Mouse (Mus musculus) cerebellum, adult 2 months (tissue): Measurements from ENCODE around the gene Adamts17. TPM values are rescaled to one million over a fixed set of nuclear protein-coding genes. Genes with fewer than 3 reads are reported as not detected.

Source experiments
- DNase-seq, 2 experiments: peaks; one replicate each; pipeline ENCODE4 v3.0.0; 2021
- H3K27ac ChIP-seq: fragments of 200-500 bp; 2 replicates; pipeline ENCODE4 v1.5.1; 2012; ENCODE audit warnings: low read length, control low read depth, inconsistent platforms; ENCODE audit not compliant: insufficient read depth
- H3K27me3 ChIP-seq: fragments of 200-500 bp; 2 replicates; pipeline ENCODE4 v1.6.1; 2012; ENCODE audit warnings: inconsistent platforms, mild to moderate bottlenecking, low read length, moderate library complexity; ENCODE audit not compliant: control insufficient read depth, insufficient read depth
- H3K4me1 ChIP-seq: fragments of 200-500 bp; 2 replicates; pipeline ENCODE4 v1.6.1; 2011; ENCODE audit warnings: low read length; ENCODE audit not compliant: control insufficient read depth, insufficient read depth
- H3K4me3 ChIP-seq: fragments of 200-500 bp; replicated peaks from 2 replicates; pipeline ENCODE3; 2011; ENCODE audit warnings: mild to moderate bottlenecking, low read depth, low read length, control low read depth; ENCODE audit not compliant: insufficient read depth
- CTCF ChIP-seq: fragments of 200-500 bp; IDR thresholded peaks from 2 replicates; pipeline ENCODE4 v1.5.1; 2011; ENCODE audit warnings: low read depth, mild to moderate bottlenecking, control low read depth, low read length, moderate library complexity, borderline replicate concordance; ENCODE audit not compliant: insufficient read depth
- POLR2A ChIP-seq: fragments of 200-500 bp; IDR thresholded peaks from 2 replicates; pipeline ENCODE4 v1.6.1; 2011; ENCODE audit warnings: low read length, control low read depth, borderline replicate concordance; ENCODE audit not compliant: insufficient read depth
- WGBS: fragments of 180-500 bp; shearing (Covaris S2); methylation state at CpG from one replicate; pipeline ENCODE4 v1.1.7; 2018; 5-methylcytosine and 5-hydroxymethylcytosine counted together
- polyA plus RNA-seq: library from polyadenylated mRNA; depleted of rRNA; stranded (reverse); fragments of >200 nt; gene quantifications from 2 replicates; pipeline ENCODE4 v1.2.3, GENCODE M21; 2012

Gene Adamts17
- polyA plus RNA-seq, 1 experiment, result 1.5 TPM

DNA sequence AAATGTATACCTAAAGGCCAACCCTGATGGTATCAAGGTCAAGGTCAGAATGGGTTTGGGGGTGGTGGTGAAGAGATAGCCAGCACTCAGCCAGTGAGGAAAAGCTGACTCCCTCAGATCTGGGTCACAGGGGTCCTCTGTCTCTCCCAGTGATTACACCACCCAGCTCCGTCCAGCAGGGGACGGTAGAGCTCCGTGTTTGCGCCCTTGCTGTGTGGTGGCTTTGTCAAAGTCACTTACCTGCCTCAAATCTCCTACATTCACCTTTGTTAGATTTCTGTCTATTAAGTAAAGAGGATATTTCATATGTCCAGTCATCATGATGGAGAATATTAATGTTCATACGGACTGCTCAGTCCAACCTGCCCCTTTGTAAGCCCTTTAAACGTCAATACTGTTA, 19.5 kb upstream of the Adamts17 start:
- TF ChIP-seq POLR2A (no peak), CTCF (peak; percentile 83)
- DNase-seq, result peak in 1 of 2 experiments; percentile 41

DNA sequence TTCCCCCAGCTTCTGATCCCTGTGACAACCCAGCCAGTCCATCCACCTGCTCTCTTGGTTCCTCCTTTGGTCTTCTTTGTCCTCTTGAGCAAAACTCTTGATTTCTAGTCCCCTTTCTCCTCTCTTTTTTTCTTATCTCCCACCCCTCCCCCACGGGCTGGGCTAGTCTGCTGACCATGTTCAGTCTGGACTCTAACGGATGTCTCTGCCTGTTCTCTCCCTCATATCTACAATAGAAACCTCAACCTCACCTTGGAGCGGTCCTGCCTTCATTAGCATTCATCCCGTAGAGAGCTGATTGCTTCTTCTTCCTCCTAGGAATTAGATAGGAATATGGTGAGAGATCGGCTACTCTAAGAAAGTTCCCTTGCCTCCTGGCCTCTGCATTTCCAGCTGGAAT, 8.7 kb upstream of the Adamts17 start:
- 66% methylated on average over 5 of the region's 5 CpGs for WGBS

More for the DNA sequence above, 19.5 kb upstream of the Adamts17 start:
- H3K4me3 ChIP-seq, result no peak overlapping the region
- no peak overlapping the region for H3K27ac ChIP-seq
- WGBS, result 43% methylated on average over 6 of the region's 6 CpGs
- H3K4me1 ChIP-seq, result peaks cover 4% of the 10 kb centered on the region; the same call in 1 of the 2 replicates
- no peaks in the 10 kb centered on the region; the same call in 1 of the 2 replicates for H3K27me3 ChIP-seq

DNA sequence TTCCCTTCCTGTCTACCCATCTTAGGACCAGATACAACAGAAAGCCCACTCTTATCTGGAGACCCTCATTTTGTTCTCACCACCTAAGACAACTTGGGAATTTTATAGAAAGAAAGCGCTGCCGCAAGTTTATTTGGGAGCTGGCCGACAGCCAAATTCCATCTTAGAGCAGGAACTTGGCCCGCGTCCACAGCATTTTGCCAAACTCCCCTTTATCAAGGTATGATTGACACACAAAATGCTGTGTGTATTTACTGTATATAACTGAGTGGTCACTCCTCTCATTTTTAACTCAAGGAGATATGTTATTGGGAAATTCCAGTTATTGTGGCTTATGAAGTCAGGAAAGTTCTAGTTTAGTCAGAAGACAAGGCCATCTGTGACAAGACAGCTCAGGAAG, 8.2 kb upstream of the Adamts17 start:
- TF ChIP-seq CTCF (no peak), POLR2A (no peak)
- no peak for DNase-seq
- no peak overlapping the region for H3K27ac ChIP-seq
- WGBS, result 14% methylated on average over 5 of the region's 5 CpGs
- H3K4me3 ChIP-seq, result no peak overlapping the region
- H3K4me1 ChIP-seq, result no peaks in the 10 kb centered on the region
- no peaks in the 10 kb centered on the region; the same call in 1 of the 2 replicates for H3K27me3 ChIP-seq

More for the DNA sequence above, 8.7 kb upstream of the Adamts17 start:
- Histone ChIP-seq H3K4me3 (no peak overlapping the region), H3K4me1 (no peaks in the 10 kb centered on the region), H3K27ac (no peak overlapping the region), H3K27me3 (no peaks in the 10 kb centered on the region; the same call in 1 of the 2 replicates)
- no peak for DNase-seq
- TF ChIP-seq CTCF (no peak), POLR2A (no peak)

DNA sequence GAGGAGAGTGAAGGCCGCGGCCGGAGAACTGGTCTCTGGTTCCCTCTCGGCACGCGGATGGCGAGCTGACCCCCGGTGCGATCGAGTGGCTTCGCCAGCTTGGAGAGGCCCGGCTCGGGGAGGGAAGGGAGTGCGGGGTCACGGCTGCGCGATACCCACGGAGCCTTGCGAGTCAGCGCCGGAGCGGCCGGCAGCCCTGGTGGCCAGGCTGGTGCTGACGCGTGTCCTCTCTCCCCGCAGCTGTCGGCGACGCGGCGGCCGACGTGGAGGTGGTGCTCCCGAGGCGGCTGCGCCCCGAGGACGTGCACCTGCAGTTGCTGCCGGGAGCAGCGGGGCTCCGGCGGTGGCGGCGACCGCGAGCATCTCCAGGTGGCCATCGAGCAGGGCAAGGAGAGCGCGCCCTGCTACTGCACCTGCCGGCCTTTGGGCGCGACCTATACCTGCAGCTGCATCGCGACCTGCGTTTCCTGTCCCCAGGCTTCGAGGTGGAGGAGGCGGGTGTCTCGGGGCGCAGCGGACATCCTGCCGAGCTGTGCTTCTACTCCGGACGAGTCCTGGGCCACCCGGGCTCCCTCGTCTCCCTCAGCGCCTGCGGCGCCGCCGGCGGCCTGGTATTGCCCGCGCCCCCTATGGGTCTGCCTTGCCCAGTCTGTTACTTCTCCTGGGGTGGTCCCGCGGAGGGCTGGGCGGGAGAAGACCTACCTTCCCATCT, 629 bp downstream of the Adamts17 start:
- Histone ChIP-seq H3K4me1 (peaks cover 3% of the 10 kb centered on the region; the same call in 1 of the 2 replicates), H3K27ac (no peak overlapping the region), H3K4me3 (peak overlapping the region; percentile 66), H3K27me3 (peaks cover 2% of the 10 kb centered on the region; the same call in 1 of the 2 replicates)
- peak in 1 of 2 experiments; percentile 49 for DNase-seq
- TF ChIP-seq CTCF, result no peak
- no peak for TF ChIP-seq POLR2A
- WGBS, result under 1% methylated on average over 71 of the region's 76 CpGs

GRCm38 (mm10) chr7:66841165-66841564, 1.6 kb downstream of the Adamts17 start:
- H3K4me3 ChIP-seq, result no peak overlapping the region
- no peak for TF ChIP-seq CTCF
- TF ChIP-seq POLR2A, result no peak
- DNase-seq, result peak in 1 of 2 experiments; percentile 11
- WGBS, result 15% methylated on average over 7 of the region's 7 CpGs
- H3K4me1 ChIP-seq, result peaks cover 3% of the 10 kb centered on the region; the same call in 1 of the 2 replicates
- peaks cover 2% of the 10 kb centered on the region; the same call in 1 of the 2 replicates for H3K27me3 ChIP-seq
- H3K27ac ChIP-seq, result no peak overlapping the region

DNA sequence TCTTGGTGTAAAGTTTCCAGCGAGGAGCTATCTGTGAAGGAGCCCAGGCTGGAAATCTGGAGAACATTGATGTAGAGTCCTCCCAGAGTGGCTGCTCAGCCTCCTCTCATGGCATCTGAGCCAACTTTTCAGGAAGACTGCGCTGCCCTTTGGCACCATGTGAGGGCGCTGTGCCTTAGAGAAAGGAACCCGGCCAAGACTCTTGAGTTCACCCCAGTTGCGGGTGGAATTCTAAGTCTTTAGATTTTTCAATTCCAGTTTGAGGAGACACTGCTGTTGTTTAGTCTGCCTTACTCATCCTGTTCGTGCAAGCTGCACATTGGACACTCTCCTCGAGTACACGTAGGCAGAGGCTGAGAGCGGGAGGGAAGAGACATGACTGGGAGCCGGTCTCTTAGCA, 2.5 kb downstream of the Adamts17 start:
- 31% methylated on average over 10 of the region's 10 CpGs for WGBS
- TF ChIP-seq POLR2A (no peak), CTCF (peak; percentile 53; the same call in 1 of the 2 replicates)
- Histone ChIP-seq H3K27me3 (peaks cover 2% of the 10 kb centered on the region; the same call in 1 of the 2 replicates), H3K4me3 (no peak overlapping the region), H3K27ac (no peak overlapping the region), H3K4me1 (peaks cover 3% of the 10 kb centered on the region; the same call in 1 of the 2 replicates)
- DNase-seq, result peak; percentile 50 to 66

- H3K4me3 ChIP-seq, result no peak overlapping the region
- H3K27ac ChIP-seq, result no peak overlapping the region
- TF ChIP-seq CTCF, result no peak
- TF ChIP-seq POLR2A, result no peak
- H3K27me3 ChIP-seq, result peaks cover 2% of the 10 kb centered on the region; the same call in 1 of the 2 replicates
- H3K4me1 ChIP-seq, result peaks cover 3% of the 10 kb centered on the region; the same call in 1 of the 2 replicates
- 89% methylated on average over 2 of the region's 2 CpGs for WGBS
- no peak for DNase-seq
Measured at GRCm38 (mm10) chr7:66843846-66844245, 4.3 kb downstream of the Adamts17 start.

GRCm38 (mm10) chr7:66846582-66846981, 7.0 kb downstream of the Adamts17 start:
- no peaks in the 10 kb centered on the region for H3K4me1 ChIP-seq
- H3K4me3 ChIP-seq, result no peak overlapping the region
- no peak overlapping the region for H3K27ac ChIP-seq
- peaks cover 2% of the 10 kb centered on the region; the same call in 1 of the 2 replicates for H3K27me3 ChIP-seq
- TF ChIP-seq POLR2A (no peak), CTCF (no peak)
- WGBS, result 85% methylated on average over 6 of the region's 6 CpGs
- DNase-seq, result no peak
